10 mouse cellular contexts compared by ENCODE assay signal in the genomic region with DNA sequence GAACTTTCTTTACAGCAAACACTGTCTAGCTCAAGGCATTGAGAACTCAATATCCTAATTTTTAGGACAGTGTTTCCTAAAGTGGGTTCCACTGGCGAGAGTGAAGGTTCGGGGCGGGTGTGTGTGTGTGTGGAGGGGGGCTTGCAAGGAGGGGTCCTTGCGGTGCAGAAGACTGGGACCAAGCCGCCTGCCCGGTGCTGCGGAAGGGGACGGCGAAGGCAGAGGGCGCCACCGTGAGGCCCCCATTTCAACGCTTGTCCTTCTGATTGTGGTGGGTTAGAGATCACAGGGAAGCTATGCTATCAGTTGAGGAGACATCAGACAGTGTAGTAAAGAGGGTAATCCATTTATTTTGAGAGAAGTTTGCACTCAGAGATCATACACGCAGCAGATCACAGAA.
DNase-seq lines count a peak whose midpoint lies in the region; ATAC-seq and TF ChIP-seq lines count a peak whose summit lies in the region.
"Had no signal": no experiment of that assay in that cellular context is flagged by ENCODE, and none has a peak within 500 bp of the region (broad histone marks: within the 10 kb centered on the region; RNA-seq: fewer than 3 reads in every experiment).

No protein-coding gene starts in this region.

- TF ChIP-seq EP300 in heart, postnatal 0 days (IDR thresholded peaks at IDR 0.05; ENCODE audit: low read depth): no peak

- no peak overlapping the region for H3K4me3 ChIP-seq in intestine, embryonic 14.5 days (ENCODE audit: low read depth, low read length)
- no peak overlapping the region for H3K4me3 ChIP-seq in intestine, embryonic 15.5 days (replicated peaks)
- no peak overlapping the region for H3K4me3 ChIP-seq in heart, postnatal 0 days (ENCODE audit: low read depth, low read length)
- 0 out of 2 replicates have a peak overlapping the region, but pooled peaks have one; percentile 19 for H3K4me3 ChIP-seq in midbrain, embryonic 12.5 days
- H3K4me3 ChIP-seq: myocyte had no signal

- no peaks in the 10 kb centered on the region for H3K36me3 ChIP-seq in intestine, embryonic 14.5 days (ENCODE audit: control insufficient read depth, insufficient read depth, low read length)
- no peaks in the 10 kb centered on the region for H3K36me3 ChIP-seq in intestine, embryonic 15.5 days
- no peaks in the 10 kb centered on the region for H3K36me3 ChIP-seq in heart, postnatal 0 days (replicated peaks; ENCODE audit: control insufficient read depth, insufficient read depth, low read length)
- no peaks in the 10 kb centered on the region for H3K36me3 ChIP-seq in midbrain, embryonic 12.5 days
- H3K36me3 ChIP-seq: G1E had no signal

- peak; percentile 32; the same call in 1 of the 2 replicates for TF ChIP-seq CTCF in heart, postnatal 0 days (IDR thresholded peaks at IDR 0.05; ENCODE audit: low read depth)

- no peak for ATAC-seq in intestine, embryonic 14.5 days (replicated peaks; ENCODE audit: low FRiP score, low TSS enrichment, low read depth)
- no peak for ATAC-seq in intestine, embryonic 15.5 days
- ATAC-seq in heart, postnatal 0 days (ENCODE audit: insufficient read depth, low read depth): no peak
- ATAC-seq in midbrain, embryonic 12.5 days (ENCODE audit: low FRiP score, low read depth): peak; percentile 81

- no peak for DNase-seq in intestine, embryonic 14.5 days (ENCODE audit: low spot score)
- peak; percentile 75 for DNase-seq in embryo, embryonic 10 days (ENCODE audit: low spot score)
- DNase-seq in heart, postnatal 0 days (ENCODE audit: low spot score): no peak
- no peak for DNase-seq in urinary bladder, adult 18-20 months (ENCODE audit: low spot score in 2 of 2)
- DNase-seq in left cerebral cortex, adult 18-20 months (ENCODE audit: low spot score in 2 of 2): no peak
- no peak for DNase-seq in adrenal gland, adult 18-20 months (ENCODE audit: low spot score in 2 of 2)

- no peak overlapping the region for H3K9ac ChIP-seq in intestine, embryonic 14.5 days (ENCODE audit: low read length)
- no peak overlapping the region for H3K9ac ChIP-seq in intestine, embryonic 15.5 days
- no peak overlapping the region for H3K9ac ChIP-seq in heart, postnatal 0 days (replicated peaks; ENCODE audit: low read depth, low read length)
- no peak overlapping the region for H3K9ac ChIP-seq in midbrain, embryonic 12.5 days (replicated peaks)

- 4% methylated on average over 13 of the region's 13 CpGs for WGBS in intestine, embryonic 14.5 days
- WGBS in intestine, embryonic 15.5 days: 8% methylated on average over 13 of the region's 13 CpGs
- 5% methylated on average over 13 of the region's 13 CpGs for WGBS in heart, postnatal 0 days
- 2% methylated on average over 13 of the region's 13 CpGs for WGBS in midbrain, embryonic 12.5 days

- no peaks in the 10 kb centered on the region for H3K9me3 ChIP-seq in intestine, embryonic 14.5 days (ENCODE audit: control insufficient read depth, low read length)
- no peaks in the 10 kb centered on the region for H3K9me3 ChIP-seq in intestine, embryonic 15.5 days
- no peaks in the 10 kb centered on the region for H3K9me3 ChIP-seq in heart, postnatal 0 days (replicated peaks; ENCODE audit: control insufficient read depth, low read length)
- H3K9me3 ChIP-seq in midbrain, embryonic 12.5 days: no peaks in the 10 kb centered on the region
- H3K9me3 ChIP-seq: G1E had no signal

- H3K4me1 ChIP-seq in intestine, embryonic 14.5 days (replicated peaks; ENCODE audit: control insufficient read depth, insufficient read depth, low read length): no peaks in the 10 kb centered on the region
- H3K4me1 ChIP-seq in intestine, embryonic 15.5 days (replicated peaks): no peaks in the 10 kb centered on the region
- H3K4me1 ChIP-seq in heart, postnatal 0 days (ENCODE audit: control insufficient read depth, insufficient read depth): no peaks in the 10 kb centered on the region
- peaks cover 15% of the 10 kb centered on the region for H3K4me1 ChIP-seq in midbrain, embryonic 12.5 days

- no peak overlapping the region for H3K27ac ChIP-seq in intestine, embryonic 14.5 days (ENCODE audit: low read depth)
- no peak overlapping the region for H3K27ac ChIP-seq in intestine, embryonic 15.5 days
- H3K27ac ChIP-seq in heart, postnatal 0 days (ENCODE audit: low read depth): no peak overlapping the region
- H3K27ac ChIP-seq in midbrain, embryonic 12.5 days (replicated peaks): no peak overlapping the region

- H3K27me3 ChIP-seq in intestine, embryonic 14.5 days (replicated peaks; ENCODE audit: control insufficient read depth, insufficient read depth, low read length): peaks cover 7% of the 10 kb centered on the region
- 0 out of 2 replicates have a peak, but pooled peaks cover 7% of the 10 kb centered on the region for H3K27me3 ChIP-seq in intestine, embryonic 15.5 days (replicated peaks)
- no peaks in the 10 kb centered on the region for H3K27me3 ChIP-seq in heart, postnatal 0 days (ENCODE audit: control insufficient read depth, insufficient read depth, low read length)
- peaks cover 4% of the 10 kb centered on the region; the same call in 1 of the 2 replicates for H3K27me3 ChIP-seq in midbrain, embryonic 12.5 days

- H3K4me2 ChIP-seq in intestine, embryonic 14.5 days (ENCODE audit: low read length): peak overlapping the region; percentile 15; the same call in 1 of the 2 replicates
- H3K4me2 ChIP-seq in intestine, embryonic 15.5 days (replicated peaks): no peak overlapping the region
- H3K4me2 ChIP-seq in heart, postnatal 0 days (ENCODE audit: low read depth, low read length): peak overlapping the region; percentile 23; the same call in 1 of the 2 replicates
- peak overlapping the region; percentile 49 for H3K4me2 ChIP-seq in midbrain, embryonic 12.5 days (replicated peaks)
